Mouse (Mus musculus): ENCODE results near the gene Nek3. TPM values are rescaled to one million over a fixed set of nuclear protein-coding genes. Genes with fewer than 3 reads are reported as not detected.
"Not testable (repeated sequence)": the region's sequence is repeated elsewhere in the genome, so short reads cannot be mapped to it uniquely, and the experiment has no call there.

Nek3 gene
- total RNA-seq, 2 experiments from 2014 or later = 1.9 to 2.2 TPM

- intact Hi-C loops (cut with DNase I) = no loop called here
- no peak for DNase-seq
Measured at GRCm38 (mm10) chr8:22147706-22148366, 18.4 kb downstream of the Nek3 start.

GRCm38 (mm10) chr8:22145831-22146230 lies 20.4 kb downstream of the Nek3 start:
- DNase-seq = no peak
- intact Hi-C loops (cut with DNase I) = no loop called here

GRCm38 (mm10) chr8:22143764-22144491 lies 22.3 kb downstream of the Nek3 start:
- intact Hi-C loops (cut with DNase I) = no loop called here
- no peak for DNase-seq

GRCm38 (mm10) chr8:22142592-22142991 lies 23.6 kb downstream of the Nek3 start:
- no peak for DNase-seq
- intact Hi-C loops (cut with DNase I) = no loop called here

GRCm38 (mm10) chr8:22141836-22142385 lies 24.3 kb downstream of the Nek3 start:
- intact Hi-C loops (cut with DNase I) = no loop called here
- DNase-seq = no peak

GRCm38 (mm10) chr8:22136462-22136861 lies 29.8 kb downstream of the Nek3 start:
- DNase-seq = peak; percentile 29 to 43
- intact Hi-C loops (cut with DNase I) = not testable (repeated sequence)

GRCm38 (mm10) chr8:22134750-22135135 lies 31.5 kb downstream of the Nek3 start:
- DNase-seq = no peak
- intact Hi-C loops (cut with DNase I) = no loop called here

GRCm38 (mm10) chr8:22134078-22134749 lies 32.0 kb downstream of the Nek3 start:
- intact Hi-C loops (cut with DNase I) = no loop called here
- DNase-seq = no peak

- intact Hi-C loops (cut with DNase I) = no loop called here
Measured at GRCm38 (mm10) chr8:22132062-22132461, 34.2 kb downstream of the Nek3 start.

GRCm38 (mm10) chr8:22124220-22125152 lies 41.7 kb downstream of the Nek3 start, which contains the start of gene Nek5:
Gene Nek5 (minus strand): TSS chr8:22125053.
- intact Hi-C loops (cut with DNase I) = no loop called here
- DNase-seq = peak; percentile 15 to 26

More at GRCm38 (mm10) chr8:22132062-22132461, 34.2 kb downstream of the Nek3 start:
- DNase-seq = no peak

- intact Hi-C loops (cut with DNase I) = no loop called here
- no peak for DNase-seq
Measured at GRCm38 (mm10) chr8:22107020-22107419, 59.2 kb downstream of the Nek3 start.

- intact Hi-C loops (cut with DNase I) = loop anchor here (5.0 kb wide), 1 partner anchor 99 kb away; no protein-coding TSS in a partner anchor
- peak in 1 of 2 experiments; percentile 11 for DNase-seq
Measured at GRCm38 (mm10) chr8:22091568-22091967, 74.7 kb downstream of the Nek3 start.

GRCm38 (mm10) chr8:22089226-22089625 lies 77.0 kb downstream of the Nek3 start:
- no peak for DNase-seq
- intact Hi-C loops (cut with DNase I) = no loop called here

GRCm38 (mm10) chr8:22079313-22080007 lies 86.8 kb downstream of the Nek3 start:
- no peak for DNase-seq
- intact Hi-C loops (cut with DNase I) = no loop called here

Other genes starting within 250 kb of the Nek3 start
- not detected for gene Defb15, start 233.7 kb downstream of the Nek3 start, total RNA-seq (2021)
- not detected for gene Defb35, start 228.1 kb downstream of the Nek3 start, total RNA-seq (2021)
- not detected for gene Defb13, start 219.7 kb downstream of the Nek3 start, total RNA-seq (2021)
- not detected for gene Fam90a1a, start 207.7 kb downstream of the Nek3 start, total RNA-seq (2021)
- not detected for gene Ccdc70, start 196.7 kb downstream of the Nek3 start, total RNA-seq (2021)
- under 1 TPM; 0.37 to 0.55 TPM for gene Atp7b, start 106.1 kb downstream of the Nek3 start, total RNA-seq (2021)
- 10 to 100 TPM in 1 of 2 experiments, 1 to 10 TPM in 1; 9.1 to 10.8 TPM for gene Alg11, start 105.7 kb downstream of the Nek3 start, total RNA-seq (2021)
- gene Nek5, start 41.4 kb downstream of the Nek3 start, total RNA-seq (2021) = under 1 TPM in 1 of 2 experiments, not detected in 1; 0.29 TPM
- 1 to 10 TPM; 4.4 to 5.8 TPM for gene Ckap2, start 19.4 kb upstream of the Nek3 start, total RNA-seq (2021)
- 10 to 100 TPM; 27.6 to 28.9 TPM for gene Vps36, start 26.4 kb upstream of the Nek3 start, total RNA-seq (2021)
- gene Thsd1, start 60.9 kb upstream of the Nek3 start, total RNA-seq (2021) = 1 to 10 TPM; 9.2 to 9.6 TPM
- gene Tpte, start 117.0 kb upstream of the Nek3 start, total RNA-seq (2021) = not detected
- gene Slc25a15, start 232.2 kb upstream of the Nek3 start, total RNA-seq (2021) = 10 to 100 TPM; 12.7 TPM
- gene Mrps31, start 244.9 kb upstream of the Nek3 start, total RNA-seq (2021) = 10 to 100 TPM; 51.1 to 54.1 TPM

Measured in heart, postnatal 14 days (tissue).